Mouse (Mus musculus): ENCODE data around the gene Crhr1.
"Not testable (repeated sequence)": the region's sequence is repeated elsewhere in the genome, so short reads cannot be mapped to it uniquely, and the experiment has no call there.

Gene Crhr1

DNA sequence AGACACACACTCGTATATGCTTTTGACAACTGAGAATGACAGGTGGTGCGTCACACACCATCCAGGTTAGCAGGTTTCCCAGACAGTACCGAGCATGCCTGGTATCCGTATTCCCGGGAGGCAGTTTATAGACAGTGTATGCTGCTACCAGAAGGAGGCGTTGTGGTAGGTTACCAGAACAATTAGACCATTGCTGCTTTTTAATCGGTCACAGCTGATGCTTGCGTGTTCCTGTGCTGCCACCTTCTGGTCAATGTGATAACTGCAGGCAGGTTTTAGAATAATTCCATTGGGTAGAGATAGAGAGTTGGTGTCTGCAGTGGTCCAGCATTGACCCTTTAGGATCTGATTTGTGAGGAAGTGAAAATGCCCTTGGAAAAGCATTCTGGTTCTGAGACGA, 63.1 kb downstream of the Crhr1 start:
- DNase-seq (ENCODE audit: low spot score), result no peak

DNA sequence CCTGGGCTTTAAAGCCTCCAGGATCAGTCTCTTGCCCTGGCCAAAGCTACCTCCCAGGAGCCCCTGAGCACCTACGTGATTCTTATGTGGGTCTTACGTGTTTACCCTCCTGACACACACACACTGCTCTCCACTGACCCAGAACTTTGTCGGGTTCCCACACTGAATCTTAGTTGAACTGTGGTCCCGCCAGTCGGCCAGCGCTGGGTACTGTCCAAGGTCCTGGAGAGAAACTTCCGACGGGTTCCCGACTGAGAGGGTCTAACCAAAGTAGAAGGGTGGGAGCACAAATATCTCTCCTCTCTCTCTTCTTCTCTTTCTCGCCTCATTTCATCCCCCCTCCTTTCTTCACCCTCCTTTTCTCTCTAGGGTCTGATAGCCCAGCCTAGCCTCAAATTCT, 65.2 kb downstream of the Crhr1 start:
- DNase-seq (ENCODE audit: low spot score), result no peak

DNA sequence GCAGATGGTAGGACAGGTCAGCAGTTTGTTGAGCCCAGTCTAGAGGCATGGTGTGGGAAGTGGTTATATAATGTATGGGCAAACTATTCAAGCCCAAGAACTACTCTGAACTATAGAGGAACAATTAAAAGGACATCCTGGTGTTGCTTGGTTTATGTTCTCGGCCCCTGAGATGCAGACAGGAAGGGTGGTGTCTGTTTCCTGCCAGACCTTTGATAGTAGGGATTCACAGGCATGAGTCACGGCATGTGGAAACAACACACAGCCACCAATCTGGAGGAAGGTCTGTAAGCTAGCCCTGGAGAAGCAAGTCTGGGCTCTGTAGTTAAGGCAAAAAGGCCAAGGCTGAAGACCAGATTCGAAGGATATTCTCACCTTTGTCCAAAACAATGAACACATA, 70.6 kb downstream of the Crhr1 start:
- no peak for DNase-seq (ENCODE audit: low spot score)

DNA sequence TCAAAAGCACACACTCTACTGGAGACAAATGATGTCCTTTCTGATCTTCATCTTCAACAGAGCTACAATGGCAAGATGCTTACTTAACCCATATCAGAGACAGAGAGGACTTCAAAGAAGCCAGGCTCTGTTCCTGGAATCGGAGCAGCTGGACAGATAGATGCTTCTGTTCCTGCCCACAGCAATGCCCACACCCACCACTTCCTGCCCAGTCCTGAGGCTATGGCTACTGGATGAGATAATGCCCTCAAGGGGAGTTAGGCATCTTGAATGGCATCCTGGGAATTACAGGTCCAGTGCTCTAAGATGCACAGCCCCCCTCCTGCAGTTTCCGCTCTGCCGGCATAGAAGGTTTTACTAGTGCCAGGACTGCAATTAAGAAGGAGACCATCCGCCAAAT, 73.9 kb downstream of the Crhr1 start:
- no peak for DNase-seq (ENCODE audit: low spot score)

DNA sequence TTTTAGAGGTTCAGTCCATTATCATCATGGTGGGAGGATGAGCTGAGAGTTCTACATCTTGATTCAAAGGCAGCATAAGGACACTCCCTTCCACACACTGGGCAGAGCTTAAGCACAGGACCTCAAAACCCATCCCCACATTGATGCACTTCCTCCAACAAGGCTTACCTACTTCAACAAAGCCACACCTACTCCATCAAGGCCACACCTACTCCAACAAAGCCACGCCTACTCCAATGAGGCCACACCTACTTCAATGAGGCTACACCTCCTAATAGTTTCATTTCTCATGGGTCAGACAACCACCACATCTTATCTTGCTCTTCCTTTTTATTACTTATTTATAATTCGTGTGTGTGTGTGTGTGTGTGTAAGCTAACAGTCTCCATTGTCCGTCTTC, 76.4 kb downstream of the Crhr1 start:
- DNase-seq (ENCODE audit: low spot score), result no peak

DNA sequence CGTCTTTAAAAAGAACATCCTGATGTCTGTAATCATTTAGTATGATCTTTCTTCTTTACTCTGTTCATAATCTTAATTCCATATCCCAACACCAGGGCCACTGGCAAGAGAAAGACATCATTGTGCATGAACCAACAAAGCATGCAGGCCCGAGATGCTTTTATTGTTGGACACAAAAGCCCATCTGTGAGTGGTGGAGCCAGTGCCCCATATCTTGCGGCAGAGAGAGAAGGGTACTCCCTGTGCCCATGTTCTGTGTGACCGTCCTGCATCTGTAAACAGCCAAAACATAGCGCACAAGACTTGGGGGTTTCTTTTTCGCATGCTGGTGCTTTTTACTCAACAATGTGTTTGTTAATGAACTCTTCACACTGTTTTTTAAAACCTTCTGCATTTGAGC, 78.6 kb downstream of the Crhr1 start:
- no peak for DNase-seq (ENCODE audit: low spot score)

DNA sequence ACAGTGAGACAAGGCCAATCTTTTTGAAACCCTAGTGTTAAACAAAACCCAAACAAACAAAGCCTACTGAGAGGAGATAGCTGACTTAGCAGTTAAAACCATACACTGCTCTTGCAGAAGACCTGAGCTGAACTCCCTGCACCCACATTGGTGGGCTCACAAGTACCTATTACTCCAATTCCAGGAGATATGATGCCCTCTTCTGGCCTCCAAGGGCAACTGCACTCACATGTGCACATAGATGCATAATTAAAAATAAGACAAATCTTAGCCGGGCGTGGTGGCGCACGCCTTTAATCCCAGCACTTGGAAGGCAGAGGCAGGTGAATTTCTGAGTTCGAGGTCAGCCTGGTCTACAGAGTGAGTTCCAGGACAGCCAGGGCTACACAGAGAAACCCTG, 81.5 kb downstream of the Crhr1 start:
- not testable (repeated sequence) for DNase-seq (ENCODE audit: low spot score)

DNA sequence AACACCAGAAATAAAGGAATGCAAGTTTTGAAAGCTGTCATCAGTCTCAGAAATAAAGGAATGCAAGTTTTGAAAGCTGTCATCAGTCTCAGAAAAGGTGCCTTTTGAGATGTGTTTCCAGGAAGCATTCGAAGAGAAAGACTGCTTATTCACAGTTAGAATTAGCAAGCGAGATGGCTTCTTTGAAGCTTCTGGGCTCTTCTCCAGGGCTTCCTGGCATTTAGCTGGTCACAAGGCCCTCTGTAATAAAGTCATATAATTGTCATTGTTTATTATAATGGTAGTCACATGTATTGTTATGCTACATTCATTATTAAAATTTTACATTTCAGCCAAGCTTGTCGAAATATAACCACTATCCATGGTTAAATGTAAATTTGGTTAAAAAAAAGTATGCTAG, 85.4 kb downstream of the Crhr1 start:
- no peak for DNase-seq (ENCODE audit: low spot score)

DNA sequence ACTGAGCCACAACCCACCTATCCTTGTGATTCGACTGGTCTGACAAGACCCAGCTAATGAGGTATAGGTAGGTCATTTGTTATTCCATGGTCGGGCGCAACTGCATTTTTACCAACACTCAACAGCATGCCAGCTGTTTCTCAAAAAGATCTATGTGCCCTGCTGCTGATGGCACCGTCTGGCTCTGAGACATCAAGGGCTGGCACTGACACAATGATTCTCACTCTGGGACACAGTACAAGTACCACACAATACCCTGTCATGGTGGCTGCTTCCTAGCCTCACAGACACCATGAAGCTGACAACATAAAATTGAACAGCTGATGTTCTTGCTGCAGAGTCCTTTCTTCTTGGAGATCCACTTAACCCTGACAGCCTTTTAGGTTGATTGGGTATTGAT, 87.6 kb downstream of the Crhr1 start:
- DNase-seq (ENCODE audit: low spot score), result no peak

DNA sequence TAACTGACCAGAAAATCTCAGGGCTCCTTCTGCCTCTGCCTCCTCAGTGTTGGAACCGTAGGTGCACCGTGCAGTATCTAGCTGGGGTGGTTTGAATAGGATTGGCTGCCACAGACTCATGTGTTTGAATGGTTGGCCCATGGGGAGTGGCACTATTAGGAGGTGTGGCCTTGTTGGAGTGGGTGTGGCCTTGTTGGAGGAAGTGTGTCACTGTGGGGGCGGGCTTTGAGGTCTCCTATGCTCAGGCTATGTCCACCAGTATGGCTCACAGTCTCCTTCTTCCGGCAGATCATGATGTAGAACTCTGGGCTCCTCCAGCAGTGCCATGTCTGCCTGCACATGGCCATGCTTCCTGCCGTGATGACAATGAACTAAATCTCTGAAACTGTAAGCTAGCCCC, 89.1 kb downstream of the Crhr1 start:
- DNase-seq (ENCODE audit: low spot score), result no peak

DNA sequence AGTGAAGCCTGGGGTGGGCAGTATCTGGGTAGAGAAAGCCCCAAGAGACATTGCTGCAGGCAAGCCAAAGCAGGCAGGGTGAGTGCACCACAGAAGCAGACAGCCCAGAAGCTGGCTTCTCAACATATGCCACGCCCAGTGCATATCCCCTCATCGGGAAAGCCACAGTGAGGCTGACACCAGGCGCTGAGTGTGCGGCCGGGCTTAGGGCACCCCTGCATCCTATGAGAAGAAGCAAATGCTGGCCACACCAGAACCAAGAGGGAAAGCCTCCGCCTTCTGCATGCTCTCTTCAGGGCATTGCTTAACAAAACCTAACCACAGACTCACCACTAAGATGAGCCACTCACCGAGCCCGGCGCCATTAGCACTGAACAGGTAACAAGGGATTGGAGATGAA, 90.6 kb downstream of the Crhr1 start:
- DNase-seq (ENCODE audit: low spot score), result no peak
